Mouse (Mus musculus) cerebral cortex, adult 2 months (tissue): Measurements from ENCODE around the gene Cdkn2b.

Experiments used
- WGBS: fragments of 180-500 bp; shearing (Covaris S2); methylation state at CpG from one replicate; pipeline ENCODE4 v1.1.7; 2018; 5-methylcytosine and 5-hydroxymethylcytosine counted together

Gene Cdkn2b

DNA sequence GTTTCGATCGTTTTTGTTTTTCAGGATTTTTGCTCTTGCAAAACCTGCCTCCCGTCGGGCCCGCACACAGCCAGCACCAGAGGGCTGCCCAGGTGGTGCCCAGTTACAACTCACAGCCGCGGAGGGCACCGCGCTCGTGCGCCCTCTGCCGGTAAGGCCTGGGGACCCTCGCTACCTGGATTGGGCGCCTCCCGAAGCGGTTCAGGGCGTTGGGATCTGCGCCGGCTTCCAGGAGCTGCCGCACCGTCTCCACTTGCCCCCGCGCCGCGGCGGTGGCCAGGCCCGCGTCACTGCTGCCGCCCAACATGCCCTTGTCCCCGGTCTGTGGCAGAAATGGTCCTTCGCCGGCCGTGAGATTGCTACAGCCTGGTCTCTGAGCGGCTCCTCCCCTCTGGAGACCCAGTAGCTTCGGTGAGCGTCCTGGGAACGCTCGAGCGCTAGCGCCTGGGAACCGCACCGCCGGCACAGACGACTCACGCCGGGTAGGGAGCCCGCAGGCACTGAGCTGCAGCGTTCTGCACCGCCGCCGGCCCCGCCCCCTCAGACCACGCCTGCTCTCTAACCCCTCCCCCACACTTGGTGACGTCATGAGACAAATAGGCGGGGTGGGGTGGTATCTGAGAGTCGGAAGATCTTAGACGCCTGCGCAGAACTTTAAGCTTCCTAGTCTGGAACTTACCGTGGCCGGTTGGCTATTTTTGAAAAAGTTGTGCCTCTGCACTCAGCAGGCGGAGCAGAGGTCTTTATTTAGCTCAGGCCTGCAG is at the start of gene Cdkn2b:
Gene Cdkn2b, minus strand, starts transcription at position 549 of the 764 bp plus-strand sequence.
- WGBS: 1% methylated on average over 61 of the region's 61 CpGs

GRCm38 (mm10) chr4:89360349-89360748 is 49.5 kb upstream of the Cdkn2b start:
- 76% methylated on average over 3 of the region's 3 CpGs for WGBS

GRCm38 (mm10) chr4:89359506-89359905 is 48.7 kb upstream of the Cdkn2b start:
- WGBS: 92% methylated on average over 6 of the region's 6 CpGs

- 32% methylated on average over 9 of the region's 9 CpGs for WGBS
Observed at GRCm38 (mm10) chr4:89353935-89354334, 43.1 kb upstream of the Cdkn2b start.

GRCm38 (mm10) chr4:89353071-89353582 is 42.3 kb upstream of the Cdkn2b start:
- WGBS: 65% methylated on average over 3 of the region's 3 CpGs

GRCm38 (mm10) chr4:89351474-89351873 is 40.6 kb upstream of the Cdkn2b start:
- 77% methylated on average over 5 of the region's 5 CpGs for WGBS

- 82% methylated on average over 6 of the region's 6 CpGs for WGBS
Observed at GRCm38 (mm10) chr4:89350938-89351451, 40.2 kb upstream of the Cdkn2b start.

DNA sequence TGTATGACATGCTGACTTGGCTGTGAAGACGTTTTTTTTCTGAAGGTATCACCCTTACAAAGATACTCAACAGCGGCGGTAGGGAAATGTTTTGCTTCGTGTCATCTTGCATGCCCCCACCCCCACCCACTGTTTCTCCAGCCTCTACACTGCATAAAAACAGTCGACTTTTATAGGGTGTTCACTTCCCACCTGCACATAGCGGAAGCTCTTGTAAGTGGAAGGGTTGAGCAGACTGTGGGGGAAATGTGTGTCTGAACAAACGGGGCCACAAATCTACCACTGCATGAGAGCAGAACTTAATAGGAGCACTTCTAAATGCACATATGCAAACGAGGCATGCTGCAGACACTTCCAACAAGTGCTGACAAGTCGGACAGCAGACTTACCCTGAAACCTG is 39.6 kb upstream of the Cdkn2b start:
- WGBS: 67% methylated on average over 9 of the region's 9 CpGs

DNA sequence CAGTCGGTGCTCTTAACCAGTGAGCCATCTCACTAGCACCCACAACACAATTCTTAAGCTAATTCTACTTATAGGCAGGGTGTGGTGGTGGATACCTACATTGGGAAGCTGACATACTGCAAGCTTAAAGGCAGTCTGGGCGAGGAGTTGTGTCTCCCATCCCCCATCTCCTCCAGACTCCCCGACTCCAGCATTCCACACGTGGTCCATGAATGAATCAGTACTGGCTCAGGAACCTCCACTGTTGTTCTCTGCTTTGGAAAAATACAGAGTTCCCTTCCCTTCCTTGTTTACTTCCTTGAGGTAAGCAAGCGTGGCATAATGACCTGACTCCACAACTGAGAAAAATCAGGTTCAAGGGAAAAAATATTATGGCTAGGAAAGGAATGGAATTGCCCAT is 38.0 kb upstream of the Cdkn2b start:
- 71% methylated on average over 5 of the region's 5 CpGs for WGBS

DNA sequence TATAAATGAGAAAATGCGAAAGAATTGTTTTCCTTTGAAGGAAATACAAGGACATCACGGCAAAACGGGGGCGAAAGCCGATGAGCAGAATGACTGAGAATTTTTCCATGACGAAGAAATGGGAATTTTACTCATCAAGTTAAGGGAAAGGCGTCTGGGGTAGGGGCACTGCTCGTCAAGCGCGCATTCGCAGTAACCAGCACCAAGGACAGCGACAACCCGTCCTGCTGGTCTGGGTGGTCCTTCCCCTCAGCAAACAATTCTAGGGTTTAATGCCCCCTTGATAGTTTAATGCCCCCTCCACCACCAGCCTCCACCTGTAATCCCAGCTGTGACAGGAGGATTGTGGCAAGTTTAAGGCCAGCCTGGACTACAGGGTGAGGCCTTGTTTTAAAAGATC is 2.6 kb upstream of the Cdkn2b start:
- WGBS: 60% methylated on average over 13 of the region's 13 CpGs

GRCm38 (mm10) chr4:89309996-89310395 is 843 bp downstream of the Cdkn2b start:
- 16% methylated on average over 11 of the region's 11 CpGs for WGBS

GRCm38 (mm10) chr4:89308001-89308400 is 2.8 kb downstream of the Cdkn2b start:
- 45% methylated on average over 3 of the region's 3 CpGs for WGBS

- 30% methylated on average over 25 of the region's 25 CpGs for WGBS
Observed at GRCm38 (mm10) chr4:89306798-89307365, 4.0 kb downstream of the Cdkn2b start.

DNA sequence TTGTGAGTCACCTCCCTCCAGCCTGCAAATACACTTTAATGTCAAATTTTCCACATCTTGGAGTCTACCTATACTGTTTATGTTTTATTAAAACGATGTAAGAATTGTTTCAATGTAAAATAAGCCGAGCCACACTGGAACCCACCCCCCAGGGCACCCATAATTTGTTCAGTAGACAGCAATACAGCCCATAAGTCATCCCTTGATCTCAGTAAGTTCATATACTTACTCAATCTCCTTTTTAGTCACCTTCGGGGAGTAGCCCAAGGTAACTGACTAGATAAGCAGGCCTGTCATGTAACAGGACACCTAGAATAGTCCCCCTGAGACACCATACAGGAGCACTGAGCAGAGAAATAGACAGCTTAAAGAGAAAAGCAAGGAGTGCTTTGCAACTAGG is 5.1 kb downstream of the Cdkn2b start:
- 20% methylated on average over 3 of the region's 3 CpGs for WGBS

DNA sequence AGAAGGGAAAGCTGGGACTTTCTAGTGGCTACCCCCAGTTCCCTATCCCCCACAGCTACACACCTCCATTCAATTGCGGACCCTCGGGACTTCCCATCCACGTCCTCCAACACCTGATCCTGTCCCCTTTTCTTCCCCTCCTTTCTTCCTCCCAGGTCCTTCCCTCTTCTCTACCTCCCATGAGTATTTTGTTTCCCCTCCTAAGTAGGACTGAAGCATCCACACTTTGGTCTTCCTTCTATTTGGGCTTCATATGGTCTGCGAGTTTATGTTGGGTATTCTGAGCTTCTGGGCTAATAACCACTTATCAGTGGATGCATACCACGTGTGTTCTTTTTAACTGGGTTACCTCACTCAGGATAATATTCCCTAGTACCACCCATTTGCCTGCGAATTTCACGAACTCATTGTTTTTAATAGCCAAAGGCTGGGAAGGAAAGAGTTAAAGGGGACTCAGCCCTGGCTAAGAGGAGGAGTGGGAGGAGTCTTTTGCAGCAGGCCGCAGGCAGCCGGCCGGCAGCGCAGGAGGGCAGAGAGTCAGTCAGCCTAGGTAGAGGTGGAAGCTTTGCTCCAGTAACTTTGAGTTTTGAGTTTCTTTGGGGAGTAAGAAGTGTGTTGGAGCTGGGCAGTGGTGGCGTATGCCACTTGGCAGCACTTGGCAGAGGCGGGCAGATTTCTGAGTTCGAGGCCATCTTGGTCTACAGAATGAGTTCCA is 7.4 kb downstream of the Cdkn2b start:
- 9% methylated on average over 14 of the region's 14 CpGs for WGBS

DNA sequence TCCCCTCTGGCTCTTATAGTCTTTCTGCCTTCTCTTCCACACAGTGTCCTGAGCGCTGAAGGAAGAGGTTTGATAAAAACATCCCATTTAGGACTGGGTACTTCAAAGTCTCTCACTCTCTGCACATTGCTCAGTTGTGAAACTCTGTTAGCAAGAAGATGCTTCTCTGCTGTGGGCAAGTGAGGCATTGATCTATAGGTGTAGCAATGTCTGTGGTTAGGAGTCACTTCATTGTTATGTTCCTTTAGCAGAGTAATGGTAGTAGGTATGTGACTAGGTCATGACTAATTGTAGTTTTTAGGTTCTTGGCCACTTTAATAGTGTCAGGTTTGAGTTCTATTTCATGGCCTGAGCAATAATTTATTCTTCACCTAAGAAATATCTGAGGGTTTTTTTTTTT is 8.7 kb downstream of the Cdkn2b start:
- WGBS: 29% methylated on average over 1 of the region's 1 CpGs

GRCm38 (mm10) chr4:89299721-89300120 is 11.1 kb downstream of the Cdkn2b start:
- 40% methylated on average over 2 of the region's 2 CpGs for WGBS

DNA sequence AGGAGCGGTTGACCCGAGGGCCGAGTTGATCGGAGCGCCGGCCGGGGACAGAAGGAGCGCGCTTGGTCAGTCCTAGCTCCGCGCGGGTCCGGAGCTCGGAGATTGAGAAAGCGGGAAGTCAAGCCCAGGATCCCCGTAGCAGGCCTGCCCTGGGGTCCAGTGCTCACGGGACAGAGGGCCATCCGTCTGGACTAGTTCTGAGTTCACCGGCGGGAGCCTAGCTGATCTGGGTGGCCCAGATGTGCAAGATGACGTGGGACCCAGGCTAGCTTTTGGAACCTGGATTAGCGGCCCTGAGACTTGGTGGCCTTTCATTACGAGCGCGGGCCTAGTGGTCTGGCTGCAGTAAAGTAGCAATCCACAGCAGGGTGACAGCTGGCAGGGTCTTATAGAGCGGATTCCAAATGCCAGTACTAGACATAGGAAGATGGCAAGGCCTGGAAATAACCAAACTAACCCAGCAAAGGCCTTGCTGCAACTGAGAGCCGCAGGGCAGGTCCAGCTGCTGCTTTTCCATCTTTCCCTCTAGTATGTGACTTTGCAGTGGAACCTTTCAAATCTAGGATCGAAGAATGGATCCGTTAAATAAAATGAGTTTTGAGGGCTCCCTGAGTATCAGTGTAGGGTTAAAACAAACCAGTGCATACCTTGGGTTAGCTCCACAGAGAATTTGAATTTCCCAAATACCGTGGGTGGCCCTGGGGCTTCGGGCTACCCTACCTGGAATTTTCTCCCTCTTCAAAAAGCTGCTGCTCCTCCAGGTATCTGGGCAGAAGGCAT is 15.2 kb downstream of the Cdkn2b start:
- 14% methylated on average over 31 of the region's 31 CpGs for WGBS

- WGBS: under 1% methylated on average over 113 of the region's 117 CpGs
Observed at GRCm38 (mm10) chr4:89294486-89295440, 16.1 kb downstream of the Cdkn2b start, which contains the start of gene Cdkn2a. Gene Cdkn2a, minus strand, starts transcription at chr4:89294653.

DNA sequence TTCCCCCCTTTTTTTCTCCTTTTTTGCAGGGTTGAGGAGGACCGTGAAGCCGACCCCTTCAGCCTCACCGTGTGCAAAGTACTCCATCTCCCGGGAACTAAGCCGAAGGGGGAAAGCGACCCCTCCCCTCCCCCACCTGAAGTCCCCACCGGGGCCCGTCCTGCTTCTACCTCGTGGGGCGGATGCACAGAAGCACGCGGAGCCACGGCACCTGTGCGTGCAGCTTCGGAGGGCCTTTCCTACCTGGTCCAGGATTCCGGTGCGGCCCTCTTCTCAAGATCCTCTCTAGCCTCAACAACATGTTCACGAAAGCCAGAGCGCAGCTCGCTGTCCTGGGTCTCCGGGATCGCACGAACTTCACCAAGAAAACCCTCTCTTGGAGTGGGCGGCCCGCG is 16.8 kb downstream of the Cdkn2b start:
- WGBS: 7% methylated on average over 26 of the region's 26 CpGs
